Mouse (Mus musculus) thymus, adult 2 months (tissue): ENCODE data around the gene Sertad4. TPM values are rescaled to one million over a fixed set of nuclear protein-coding genes. Genes with fewer than 3 reads are reported as not detected.

ENCODE experiments used
- DNase-seq: peaks from one replicate; pipeline ENCODE4 v3.0.0; 2021
- H3K27ac ChIP-seq: fragments of 200-500 bp; 2 replicates; pipeline ENCODE4 v1.5.1; 2012; ENCODE audit warnings: low read length, control low read depth; ENCODE audit not compliant: control insufficient read depth, insufficient read depth
- H3K27me3 ChIP-seq: fragments of 200-500 bp; 2 replicates; pipeline ENCODE4 v1.6.1; 2012; ENCODE audit warnings: mild to moderate bottlenecking, low read length, moderate library complexity, mixed read lengths; ENCODE audit not compliant: control insufficient read depth, insufficient read depth
- H3K36me3 ChIP-seq: fragments of 200-500 bp; 2 replicates; pipeline ENCODE4 v1.6.1; 2012; ENCODE audit warnings: mild to moderate bottlenecking, low read length, moderate library complexity; ENCODE audit not compliant: control insufficient read depth, insufficient read depth
- H3K4me1 ChIP-seq: fragments of 200-500 bp; replicated peaks from 2 replicates; pipeline ENCODE4 v1.6.1; 2012; ENCODE audit warnings: low read length; ENCODE audit not compliant: control insufficient read depth, insufficient read depth
- H3K4me3 ChIP-seq: fragments of 200-500 bp; 2 replicates; pipeline ENCODE4 v1.5.1; 2012; ENCODE audit warnings: mild to moderate bottlenecking, low read length, control low read depth, moderate library complexity; ENCODE audit not compliant: control insufficient read depth, insufficient read depth
- CTCF ChIP-seq: fragments of 200-500 bp; IDR thresholded peaks from 2 replicates; pipeline ENCODE4 v1.5.1; 2012; ENCODE audit warnings: mild to moderate bottlenecking, control low read depth, low read length, moderate library complexity, borderline replicate concordance; ENCODE audit not compliant: control insufficient read depth, poor library complexity, insufficient read depth; ENCODE audit errors: extremely low read depth
- POLR2A ChIP-seq: fragments of 200-500 bp; IDR thresholded peaks from 2 replicates; pipeline ENCODE4 v1.6.1; 2012; ENCODE audit warnings: mild to moderate bottlenecking, low read length, control low read depth, moderate library complexity; ENCODE audit not compliant: control insufficient read depth, poor library complexity, insufficient read depth; ENCODE audit errors: extremely low read depth
- WGBS: fragments of 180-500 bp; shearing (Covaris S2); methylation state at CpG from one replicate; pipeline ENCODE4 v1.1.7; 2018; 5-methylcytosine and 5-hydroxymethylcytosine counted together
- polyA plus RNA-seq: library from polyadenylated mRNA; depleted of rRNA; stranded (reverse); fragments of >200 nt; gene quantifications from 2 replicates; pipeline ENCODE4 v1.2.3, GENCODE M21; 2012; rRNA removed

The Sertad4 gene
- polyA plus RNA-seq = 1.6 and 2.3 TPM in 2 replicates

GRCm38 (mm10) chr1:192855474-192856230 lies at the start of gene Sertad4:
TSS of gene Sertad4 (minus strand) at chr1:192855756.
- Histone ChIP-seq H3K27me3 (peaks cover 7% of the 10 kb centered on the region; the same call in 1 of the 2 replicates), H3K36me3 (no peaks in the 10 kb centered on the region), H3K4me3 (peak within 1 kb of the TSS; percentile 34), H3K27ac (no peak within 1 kb of the TSS), H3K4me1 (peaks cover 21% of the 10 kb centered on the region)
- WGBS = 1% methylated on average over 71 of the region's 75 CpGs
- TF ChIP-seq POLR2A (no peak), CTCF (no peak)
- no peak for DNase-seq

DNA sequence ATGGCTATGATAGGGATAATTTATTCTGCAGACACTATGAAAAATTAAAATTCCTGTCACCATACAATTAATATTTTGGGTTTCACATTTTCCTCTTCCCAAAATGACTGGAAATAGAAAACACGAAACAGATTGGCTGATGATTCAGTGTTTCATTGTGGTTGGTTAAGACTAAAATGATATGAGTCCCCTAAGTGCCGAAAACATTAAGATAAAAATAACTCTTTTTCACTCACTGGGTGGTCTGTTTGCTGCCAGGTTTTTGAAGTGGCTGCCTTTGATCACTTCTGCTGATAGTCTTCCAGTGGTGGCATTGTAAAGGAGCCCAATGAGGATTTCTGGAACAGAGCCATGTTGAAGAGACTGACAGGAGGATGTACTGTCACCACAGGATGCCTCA lies 46.0 kb upstream of the Sertad4 start:
- DNase-seq = no peak
- Histone ChIP-seq H3K36me3 (no peaks in the 10 kb centered on the region), H3K27ac (no peak overlapping the region), H3K27me3 (no peaks in the 10 kb centered on the region), H3K4me1 (no peaks in the 10 kb centered on the region), H3K4me3 (no peak overlapping the region)
- TF ChIP-seq POLR2A = no peak
- WGBS = 47% methylated on average over 2 of the region's 2 CpGs

DNA sequence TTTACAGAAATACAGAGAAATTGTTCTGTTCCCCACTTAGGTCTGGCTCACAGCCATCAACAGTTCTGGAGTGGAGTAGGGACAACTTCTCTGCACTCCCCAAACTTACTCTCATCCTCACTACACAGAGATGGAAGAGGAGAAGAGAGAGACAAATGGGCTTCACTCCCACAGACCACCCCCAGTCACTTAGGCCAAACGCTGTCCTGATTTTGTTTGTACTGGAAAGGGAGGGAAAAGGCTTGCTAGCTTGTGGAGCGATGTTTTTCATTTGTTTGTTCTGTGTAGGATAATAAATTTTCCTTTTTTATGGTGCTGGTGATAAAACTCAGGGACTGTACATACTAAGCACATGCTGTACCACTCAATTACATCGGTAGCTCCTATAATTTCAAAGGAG lies 45.4 kb upstream of the Sertad4 start:
- TF ChIP-seq POLR2A (no peak), CTCF (no peak)
- Histone ChIP-seq H3K27me3 (no peaks in the 10 kb centered on the region), H3K4me1 (no peaks in the 10 kb centered on the region), H3K27ac (no peak overlapping the region), H3K36me3 (no peaks in the 10 kb centered on the region), H3K4me3 (no peak overlapping the region)
- 94% methylated on average over 3 of the region's 3 CpGs for WGBS
- DNase-seq = no peak

- Histone ChIP-seq H3K4me1 (no peaks in the 10 kb centered on the region), H3K27me3 (no peaks in the 10 kb centered on the region), H3K4me3 (no peak overlapping the region), H3K27ac (no peak overlapping the region), H3K36me3 (no peaks in the 10 kb centered on the region)
- WGBS = 87% methylated on average over 2 of the region's 2 CpGs
- no peak for TF ChIP-seq POLR2A
- TF ChIP-seq CTCF = no peak
- DNase-seq = no peak
These were observed 43.2 kb upstream of the Sertad4 start for GRCm38 (mm10) chr1:192898742-192899141.

DNA sequence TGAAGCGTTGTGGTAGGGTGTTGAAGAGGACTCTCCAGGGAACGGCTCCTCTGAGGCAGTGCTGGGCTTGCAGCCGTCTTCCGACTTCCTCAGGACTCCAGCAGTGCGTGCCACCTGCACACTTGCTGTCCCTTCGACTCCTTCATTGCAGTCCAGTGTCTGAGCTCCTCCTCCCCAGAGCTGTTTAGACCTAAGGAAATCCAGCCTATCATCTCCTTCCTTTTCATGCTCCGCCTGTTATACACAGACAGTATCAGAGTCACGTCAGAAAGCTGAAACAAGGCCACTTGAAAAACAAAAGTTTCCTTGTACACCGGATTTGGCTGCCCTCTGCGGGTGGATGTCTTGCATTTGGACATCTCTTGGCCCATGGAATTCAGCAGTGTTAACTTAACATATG lies 41.7 kb upstream of the Sertad4 start:
- no peaks in the 10 kb centered on the region for H3K36me3 ChIP-seq
- H3K4me3 ChIP-seq = no peak overlapping the region
- TF ChIP-seq CTCF = no peak
- TF ChIP-seq POLR2A = no peak
- no peaks in the 10 kb centered on the region for H3K4me1 ChIP-seq
- 86% methylated on average over 10 of the region's 10 CpGs for WGBS
- H3K27ac ChIP-seq = no peak overlapping the region
- no peaks in the 10 kb centered on the region for H3K27me3 ChIP-seq
- DNase-seq = no peak

DNA sequence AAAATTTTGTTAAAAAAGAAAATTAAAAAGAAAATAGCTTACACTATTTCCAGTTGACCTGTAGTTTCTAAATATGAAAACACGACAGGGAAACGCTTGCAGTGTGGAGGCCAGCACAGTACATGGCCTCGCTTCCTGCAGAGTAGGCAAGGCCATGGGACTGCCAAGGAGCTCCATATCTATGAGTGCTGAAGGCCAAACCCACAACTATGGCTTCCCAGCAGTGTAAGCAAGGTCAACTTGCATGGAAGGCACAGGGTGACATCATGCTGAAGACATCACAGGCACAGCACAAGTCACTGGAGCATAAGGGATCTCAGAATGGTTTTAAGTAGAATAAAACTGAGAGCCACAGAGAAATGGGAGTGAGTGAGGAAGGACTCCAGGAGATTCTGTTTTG lies 40.5 kb upstream of the Sertad4 start:
- no peaks in the 10 kb centered on the region for H3K4me1 ChIP-seq
- WGBS = 97% methylated on average over 3 of the region's 3 CpGs
- DNase-seq = no peak
- TF ChIP-seq CTCF = no peak
- no peak for TF ChIP-seq POLR2A
- H3K27ac ChIP-seq = no peak overlapping the region
- no peaks in the 10 kb centered on the region for H3K36me3 ChIP-seq
- no peak overlapping the region for H3K4me3 ChIP-seq
- H3K27me3 ChIP-seq = no peaks in the 10 kb centered on the region

DNA sequence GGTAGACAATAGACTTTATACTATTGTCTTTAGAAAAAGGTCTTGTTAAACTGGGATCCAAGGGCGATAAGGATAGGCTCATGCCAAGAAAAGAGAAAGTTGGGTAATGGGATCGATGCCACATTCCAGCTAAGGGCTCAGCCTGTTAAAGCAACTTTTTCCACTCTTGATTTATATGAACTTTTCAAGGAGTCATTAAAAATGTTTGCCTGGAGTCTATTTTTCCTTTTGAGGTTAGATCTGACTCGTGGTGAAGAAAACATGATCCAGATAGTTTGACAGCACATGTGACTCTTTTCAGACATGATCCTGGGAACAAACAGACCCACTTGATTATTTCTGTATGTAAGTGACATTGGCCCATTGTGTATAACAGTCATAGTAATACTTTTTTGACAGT lies 35.2 kb upstream of the Sertad4 start:
- no peaks in the 10 kb centered on the region for H3K36me3 ChIP-seq
- no peaks in the 10 kb centered on the region for H3K27me3 ChIP-seq
- TF ChIP-seq POLR2A (no peak), CTCF (no peak)
- WGBS = 83% methylated on average over 3 of the region's 3 CpGs
- H3K4me1 ChIP-seq = no peaks in the 10 kb centered on the region
- no peak overlapping the region for H3K4me3 ChIP-seq
- DNase-seq = no peak
- H3K27ac ChIP-seq = no peak overlapping the region
